Mouse (Mus musculus): ENCODE measurements around the gene Prps2. TPM values are rescaled to one million over a fixed set of nuclear protein-coding genes. Genes with fewer than 3 reads are reported as not detected.

Prps2 gene
- polyA plus RNA-seq, 1 experiment from 2014 or later = 10.6 TPM

DNA sequence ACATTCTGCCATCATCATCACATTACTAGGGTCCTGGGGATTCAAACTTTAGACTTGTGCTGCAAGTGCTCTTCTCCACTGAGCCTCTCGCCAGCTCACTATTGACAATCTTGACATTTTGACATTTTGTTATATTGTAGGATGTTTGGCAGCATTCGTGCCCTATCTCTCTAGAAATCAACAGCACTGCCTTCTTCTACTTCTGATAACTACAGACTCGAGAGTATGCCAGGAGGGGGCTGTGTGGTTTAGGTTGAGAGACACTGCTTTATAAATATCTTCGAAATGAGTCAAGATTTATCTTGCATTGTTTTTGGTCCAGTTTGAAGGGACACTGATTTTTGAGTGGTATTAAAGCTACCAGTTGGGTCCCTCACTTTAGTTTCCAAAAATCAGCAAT, 51.6 kb downstream of the Prps2 start:
- Histone ChIP-seq H3K4me1 (replicated peaks; ENCODE audit: control insufficient read depth, insufficient read depth, low read length) (no peaks in the 10 kb centered on the region; the same call in none of the 2 replicates), H3K27ac (ENCODE audit: low read length) (no peak overlapping the region), H3K9me3 (ENCODE audit: control insufficient read depth, low read length) (no peaks in the 10 kb centered on the region), H3K36me3 (ENCODE audit: control insufficient read depth, insufficient read depth) (no peaks in the 10 kb centered on the region), H3K27me3 (replicated peaks; ENCODE audit: control insufficient read depth, insufficient read depth, low read length) (no peaks in the 10 kb centered on the region), H3K9ac (replicated peaks; ENCODE audit: low read depth, low read length) (no peak overlapping the region), H3K4me2 (ENCODE audit: low read length) (no peak overlapping the region), H3K4me3 (replicated peaks; ENCODE audit: low read length) (no peak overlapping the region)
- no peak for ATAC-seq
- WGBS = 71% methylated on average over 4 of the region's 4 CpGs

DNA sequence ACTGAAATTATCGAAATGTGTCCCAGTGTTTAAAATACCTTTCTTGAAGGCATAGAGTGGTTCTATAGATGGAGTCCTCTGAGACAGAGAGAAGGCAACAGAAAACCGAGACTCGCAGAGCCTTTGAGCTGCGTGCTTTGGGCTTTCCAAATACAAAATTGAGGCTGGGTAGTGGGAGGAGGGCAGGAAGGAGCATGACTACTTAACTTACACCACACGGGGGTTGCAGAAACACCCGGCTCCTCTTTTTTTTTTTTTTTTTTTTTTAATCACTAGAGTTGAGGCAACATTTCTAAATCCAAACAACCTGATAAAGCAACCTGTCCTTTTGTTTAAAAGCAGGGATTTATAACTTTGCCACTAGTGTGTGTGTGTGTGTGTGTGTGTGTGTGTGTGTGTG, 52.1 kb downstream of the Prps2 start, which contains the start of gene Tlr7:
Gene Tlr7, minus strand, starts transcription at position 160 of the 400 bp plus-strand sequence.
- 76% methylated on average over 6 of the region's 6 CpGs for WGBS
- Histone ChIP-seq H3K9ac (replicated peaks; ENCODE audit: low read depth, low read length) (no peak within 1 kb of the TSS), H3K4me1 (replicated peaks; ENCODE audit: control insufficient read depth, insufficient read depth, low read length) (no peaks in the 10 kb centered on the region; the same call in none of the 2 replicates), H3K9me3 (ENCODE audit: control insufficient read depth, low read length) (no peaks in the 10 kb centered on the region), H3K36me3 (ENCODE audit: control insufficient read depth, insufficient read depth) (no peaks in the 10 kb centered on the region), H3K27me3 (replicated peaks; ENCODE audit: control insufficient read depth, insufficient read depth, low read length) (no peaks in the 10 kb centered on the region; the same call in 1 of the 2 replicates), H3K4me3 (replicated peaks; ENCODE audit: low read length) (no peak within 1 kb of the TSS), H3K4me2 (ENCODE audit: low read length) (no peak within 1 kb of the TSS), H3K27ac (ENCODE audit: low read length) (no peak within 1 kb of the TSS)
- no peak for ATAC-seq

DNA sequence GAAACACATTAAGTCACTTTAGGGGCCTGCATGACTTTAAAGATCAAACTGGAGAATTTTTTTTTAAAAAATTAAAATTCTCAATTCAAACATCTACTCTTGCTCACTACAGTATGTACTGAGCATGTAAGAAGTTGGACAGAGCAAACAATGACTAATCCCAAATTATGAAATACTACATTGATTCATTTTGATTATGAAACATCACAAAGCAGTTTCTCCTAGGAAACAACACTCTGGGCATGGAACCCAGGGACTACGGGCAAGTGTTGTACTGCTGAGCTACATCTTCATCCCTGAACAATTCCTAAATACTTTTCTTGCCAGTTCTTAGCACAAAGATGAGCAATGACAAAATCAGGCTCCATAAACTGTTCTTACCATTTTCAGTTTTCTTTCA, 52.9 kb downstream of the Prps2 start:
- H3K9me3 ChIP-seq (ENCODE audit: control insufficient read depth, low read length) = no peaks in the 10 kb centered on the region
- ATAC-seq = no peak
- WGBS = 77% methylated on average over 1 of the region's 1 CpGs
- H3K27me3 ChIP-seq (replicated peaks; ENCODE audit: control insufficient read depth, insufficient read depth, low read length) = no peaks in the 10 kb centered on the region; the same call in 1 of the 2 replicates
- H3K4me1 ChIP-seq (replicated peaks; ENCODE audit: control insufficient read depth, insufficient read depth, low read length) = no peaks in the 10 kb centered on the region; the same call in none of the 2 replicates
- no peak overlapping the region for H3K9ac ChIP-seq (replicated peaks; ENCODE audit: low read depth, low read length)
- H3K36me3 ChIP-seq (ENCODE audit: control insufficient read depth, insufficient read depth) = no peaks in the 10 kb centered on the region
- H3K27ac ChIP-seq (ENCODE audit: low read length) = no peak overlapping the region
- no peak overlapping the region for H3K4me3 ChIP-seq (replicated peaks; ENCODE audit: low read length)
- no peak overlapping the region for H3K4me2 ChIP-seq (ENCODE audit: low read length)

DNA sequence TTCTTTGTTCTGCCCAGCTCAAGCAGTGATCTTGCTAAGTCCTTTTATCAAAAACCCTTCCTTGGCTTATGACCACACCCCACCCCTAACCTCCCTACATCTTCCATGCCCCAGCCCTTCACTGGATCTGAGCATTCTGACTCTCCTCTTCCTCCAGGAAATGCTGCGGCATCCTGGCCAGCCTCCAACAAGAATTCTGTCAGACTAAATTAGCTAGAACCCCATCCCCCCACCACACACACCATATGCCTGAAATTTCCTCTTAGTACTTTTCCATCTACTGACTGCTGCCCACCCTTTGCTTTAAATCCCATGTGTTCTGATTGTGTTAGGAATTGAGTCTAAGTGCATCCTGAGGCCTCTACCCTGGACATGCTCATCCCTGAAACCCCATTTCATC, 53.5 kb downstream of the Prps2 start:
- Histone ChIP-seq H3K9me3 (ENCODE audit: control insufficient read depth, low read length) (no peaks in the 10 kb centered on the region), H3K27me3 (replicated peaks; ENCODE audit: control insufficient read depth, insufficient read depth, low read length) (no peaks in the 10 kb centered on the region; the same call in 1 of the 2 replicates), H3K4me2 (ENCODE audit: low read length) (no peak overlapping the region), H3K27ac (ENCODE audit: low read length) (no peak overlapping the region), H3K4me1 (replicated peaks; ENCODE audit: control insufficient read depth, insufficient read depth, low read length) (no peaks in the 10 kb centered on the region; the same call in none of the 2 replicates), H3K4me3 (replicated peaks; ENCODE audit: low read length) (no peak overlapping the region), H3K36me3 (ENCODE audit: control insufficient read depth, insufficient read depth) (no peaks in the 10 kb centered on the region), H3K9ac (replicated peaks; ENCODE audit: low read depth, low read length) (no peak overlapping the region)
- WGBS = 57% methylated on average over 1 of the region's 1 CpGs
- ATAC-seq = peak; percentile 52

DNA sequence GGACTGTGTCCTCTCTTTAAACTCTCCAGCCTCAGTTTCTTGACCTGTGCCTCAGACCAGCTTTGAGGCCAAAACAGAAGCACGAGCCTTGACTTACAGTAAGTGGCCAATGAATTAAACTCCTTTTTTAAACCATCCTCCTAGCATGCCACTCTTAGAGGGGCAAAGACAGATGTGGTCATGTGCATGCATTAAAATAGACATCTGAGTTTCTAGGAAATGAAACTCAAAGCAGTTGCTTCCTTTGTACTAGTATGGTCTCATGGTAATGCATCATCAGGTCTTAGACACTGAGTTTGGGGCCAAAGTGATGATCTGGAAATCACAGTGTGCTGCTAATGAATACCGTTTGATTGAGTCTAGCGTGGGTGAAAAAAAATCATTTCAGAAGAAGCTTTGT, 54.0 kb downstream of the Prps2 start:
- Histone ChIP-seq H3K4me3 (replicated peaks; ENCODE audit: low read length) (no peak overlapping the region), H3K27ac (ENCODE audit: low read length) (no peak overlapping the region), H3K9ac (replicated peaks; ENCODE audit: low read depth, low read length) (no peak overlapping the region), H3K4me1 (replicated peaks; ENCODE audit: control insufficient read depth, insufficient read depth, low read length) (no peaks in the 10 kb centered on the region; the same call in none of the 2 replicates), H3K27me3 (replicated peaks; ENCODE audit: control insufficient read depth, insufficient read depth, low read length) (no peaks in the 10 kb centered on the region; the same call in 1 of the 2 replicates), H3K9me3 (ENCODE audit: control insufficient read depth, low read length) (no peaks in the 10 kb centered on the region), H3K36me3 (ENCODE audit: control insufficient read depth, insufficient read depth) (no peaks in the 10 kb centered on the region), H3K4me2 (ENCODE audit: low read length) (no peak overlapping the region)
- 91% methylated on average over 3 of the region's 3 CpGs for WGBS
- no peak for ATAC-seq

GRCm38 (mm10) chrX:167323742-167324141, 58.8 kb downstream of the Prps2 start:
- no peak overlapping the region for H3K4me3 ChIP-seq (replicated peaks; ENCODE audit: low read length)
- H3K4me1 ChIP-seq (replicated peaks; ENCODE audit: control insufficient read depth, insufficient read depth, low read length) = no peaks in the 10 kb centered on the region; the same call in 1 of the 2 replicates
- no peak overlapping the region for H3K4me2 ChIP-seq (ENCODE audit: low read length)
- no peaks in the 10 kb centered on the region for H3K9me3 ChIP-seq (ENCODE audit: control insufficient read depth, low read length)
- no peaks in the 10 kb centered on the region for H3K36me3 ChIP-seq (ENCODE audit: control insufficient read depth, insufficient read depth)
- H3K27me3 ChIP-seq (replicated peaks; ENCODE audit: control insufficient read depth, insufficient read depth, low read length) = no peaks in the 10 kb centered on the region; the same call in 1 of the 2 replicates
- WGBS = 50% methylated on average over 1 of the region's 1 CpGs
- no peak overlapping the region for H3K9ac ChIP-seq (replicated peaks; ENCODE audit: low read depth, low read length)
- no peak for ATAC-seq
- H3K27ac ChIP-seq (ENCODE audit: low read length) = no peak overlapping the region

DNA sequence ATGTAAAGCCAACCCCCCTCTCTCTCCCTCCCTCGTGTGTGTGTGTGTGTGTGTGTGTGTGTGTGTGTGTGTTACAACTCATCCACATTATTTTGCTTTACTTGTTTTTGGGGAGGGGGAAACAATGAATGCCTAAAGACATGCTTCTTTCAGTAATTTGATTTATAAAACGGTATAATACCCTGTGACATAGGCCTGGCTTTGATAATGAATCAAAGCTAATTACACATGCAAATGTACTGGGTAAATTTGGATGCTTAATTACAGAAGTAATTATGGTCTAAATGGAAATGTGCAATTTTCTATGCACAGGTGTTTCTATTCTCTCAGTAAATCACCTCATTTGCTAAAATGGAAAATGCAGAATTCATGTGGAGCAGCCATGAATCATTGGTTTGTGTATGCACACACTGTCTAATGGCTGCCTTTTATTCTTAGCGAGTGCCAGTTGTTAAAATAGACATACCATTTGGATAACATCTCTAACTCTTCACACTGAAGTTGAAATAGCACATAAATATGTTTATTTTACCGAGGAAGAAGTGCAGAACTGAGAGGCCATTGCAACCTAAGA, 61.2 kb downstream of the Prps2 start:
- Histone ChIP-seq H3K36me3 (ENCODE audit: control insufficient read depth, insufficient read depth) (no peaks in the 10 kb centered on the region), H3K4me3 (replicated peaks; ENCODE audit: low read length) (no peak overlapping the region), H3K27ac (ENCODE audit: low read length) (no peak overlapping the region; the same call in 1 of the 2 replicates), H3K9me3 (ENCODE audit: control insufficient read depth, low read length) (no peaks in the 10 kb centered on the region), H3K4me2 (ENCODE audit: low read length) (no peak overlapping the region), H3K27me3 (replicated peaks; ENCODE audit: control insufficient read depth, insufficient read depth, low read length) (no peaks in the 10 kb centered on the region; the same call in 1 of the 2 replicates), H3K4me1 (replicated peaks; ENCODE audit: control insufficient read depth, insufficient read depth, low read length) (no peaks in the 10 kb centered on the region; the same call in 1 of the 2 replicates), H3K9ac (replicated peaks; ENCODE audit: low read depth, low read length) (no peak overlapping the region)
- ATAC-seq = peak; percentile 78
- 34% methylated on average over 4 of the region's 4 CpGs for WGBS

- ATAC-seq = no peak
- Histone ChIP-seq H3K9me3 (ENCODE audit: control insufficient read depth, low read length) (no peaks in the 10 kb centered on the region), H3K4me1 (replicated peaks; ENCODE audit: control insufficient read depth, insufficient read depth, low read length) (no peaks in the 10 kb centered on the region; the same call in 1 of the 2 replicates), H3K9ac (replicated peaks; ENCODE audit: low read depth, low read length) (no peak overlapping the region), H3K36me3 (ENCODE audit: control insufficient read depth, insufficient read depth) (no peaks in the 10 kb centered on the region), H3K27me3 (replicated peaks; ENCODE audit: control insufficient read depth, insufficient read depth, low read length) (no peaks in the 10 kb centered on the region), H3K4me2 (ENCODE audit: low read length) (no peak overlapping the region), H3K27ac (ENCODE audit: low read length) (no peak overlapping the region), H3K4me3 (replicated peaks; ENCODE audit: low read length) (no peak overlapping the region)
- WGBS = 22% methylated on average over 4 of the region's 4 CpGs
Observed at GRCm38 (mm10) chrX:167318819-167319396, 63.6 kb downstream of the Prps2 start.

DNA sequence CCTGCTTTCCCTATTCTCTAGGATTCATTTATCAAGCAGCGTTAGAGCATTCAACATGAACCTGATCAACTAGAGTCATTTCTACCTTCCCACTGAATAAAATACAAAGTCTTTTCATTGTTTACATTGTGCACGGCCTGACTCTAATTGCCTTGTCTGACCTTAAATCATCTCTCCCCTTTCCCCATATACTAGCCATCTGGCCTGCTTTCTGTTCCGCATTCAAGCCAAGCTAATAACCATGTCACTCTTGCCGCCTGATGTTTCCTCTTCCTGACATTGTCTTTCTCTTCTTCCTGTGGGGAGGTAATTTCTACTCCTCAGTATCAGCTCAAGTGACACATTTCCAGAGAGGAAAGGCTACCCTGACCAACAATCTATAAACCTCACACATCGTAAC, 66.8 kb downstream of the Prps2 start:
- H3K27ac ChIP-seq (ENCODE audit: low read length) = no peak overlapping the region
- 63% methylated on average over 5 of the region's 5 CpGs for WGBS
- H3K4me2 ChIP-seq (ENCODE audit: low read length) = no peak overlapping the region
- no peak overlapping the region for H3K9ac ChIP-seq (replicated peaks; ENCODE audit: low read depth, low read length)
- H3K27me3 ChIP-seq (replicated peaks; ENCODE audit: control insufficient read depth, insufficient read depth, low read length) = no peaks in the 10 kb centered on the region
- H3K4me1 ChIP-seq (replicated peaks; ENCODE audit: control insufficient read depth, insufficient read depth, low read length) = no peaks in the 10 kb centered on the region; the same call in 1 of the 2 replicates
- H3K4me3 ChIP-seq (replicated peaks; ENCODE audit: low read length) = no peak overlapping the region
- ATAC-seq = no peak
- H3K36me3 ChIP-seq (ENCODE audit: control insufficient read depth, insufficient read depth) = no peaks in the 10 kb centered on the region
- no peaks in the 10 kb centered on the region for H3K9me3 ChIP-seq (ENCODE audit: control insufficient read depth, low read length)

Data from forebrain, embryonic 16.5 days (tissue).